Mouse (Mus musculus) skeletal muscle tissue, postnatal 0 days (tissue): Measurements from ENCODE around the gene Tab1. TPM values are rescaled to one million over a fixed set of nuclear protein-coding genes. Genes with fewer than 3 reads are reported as not detected.

Experiments used
- polyA plus RNA-seq: library from polyadenylated mRNA; unstranded; fragments of >200 nt; fragmentation: Nextera tagmentation; extraction: Ambion mirVana; gene quantifications from 2 replicates; pipeline ENCODE4 v1.2.1, GENCODE M21; 2015

Tab1 gene
- polyA plus RNA-seq, result 15.7 and 16.6 TPM in 2 replicates

DNA sequence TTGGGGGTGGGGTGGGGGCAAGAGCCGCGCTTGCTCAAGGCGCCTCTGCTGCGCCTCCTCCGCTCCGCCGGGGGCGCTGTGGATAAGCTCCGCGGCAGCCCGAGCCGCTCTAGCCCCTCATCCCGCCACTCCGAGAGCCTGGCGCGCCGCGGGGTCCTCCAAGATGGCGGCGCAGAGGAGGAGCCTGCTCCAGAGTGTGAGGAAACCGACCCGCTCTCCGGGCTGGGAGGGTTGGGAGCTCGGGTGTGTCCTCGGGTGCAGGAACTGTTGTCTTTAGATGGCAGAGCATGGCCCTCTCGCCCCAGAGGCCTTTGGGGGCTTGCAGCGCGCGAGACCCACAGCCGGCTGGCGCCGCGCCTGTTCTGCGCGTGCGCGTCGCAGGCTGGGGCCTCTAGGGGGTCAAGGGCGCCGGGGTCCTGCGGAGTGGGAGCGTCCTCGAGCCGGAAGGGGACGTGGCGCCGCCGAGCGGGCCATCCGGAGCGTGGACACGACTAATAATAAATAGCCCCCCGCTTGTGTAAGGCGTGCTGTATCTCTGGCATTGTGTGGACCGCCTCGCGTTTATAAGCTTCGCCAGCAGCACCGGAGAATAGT lies at the start of gene Tab1:
Tab1 (plus strand) TSS at position 135 of the 594 bp plus-strand sequence.

DNA sequence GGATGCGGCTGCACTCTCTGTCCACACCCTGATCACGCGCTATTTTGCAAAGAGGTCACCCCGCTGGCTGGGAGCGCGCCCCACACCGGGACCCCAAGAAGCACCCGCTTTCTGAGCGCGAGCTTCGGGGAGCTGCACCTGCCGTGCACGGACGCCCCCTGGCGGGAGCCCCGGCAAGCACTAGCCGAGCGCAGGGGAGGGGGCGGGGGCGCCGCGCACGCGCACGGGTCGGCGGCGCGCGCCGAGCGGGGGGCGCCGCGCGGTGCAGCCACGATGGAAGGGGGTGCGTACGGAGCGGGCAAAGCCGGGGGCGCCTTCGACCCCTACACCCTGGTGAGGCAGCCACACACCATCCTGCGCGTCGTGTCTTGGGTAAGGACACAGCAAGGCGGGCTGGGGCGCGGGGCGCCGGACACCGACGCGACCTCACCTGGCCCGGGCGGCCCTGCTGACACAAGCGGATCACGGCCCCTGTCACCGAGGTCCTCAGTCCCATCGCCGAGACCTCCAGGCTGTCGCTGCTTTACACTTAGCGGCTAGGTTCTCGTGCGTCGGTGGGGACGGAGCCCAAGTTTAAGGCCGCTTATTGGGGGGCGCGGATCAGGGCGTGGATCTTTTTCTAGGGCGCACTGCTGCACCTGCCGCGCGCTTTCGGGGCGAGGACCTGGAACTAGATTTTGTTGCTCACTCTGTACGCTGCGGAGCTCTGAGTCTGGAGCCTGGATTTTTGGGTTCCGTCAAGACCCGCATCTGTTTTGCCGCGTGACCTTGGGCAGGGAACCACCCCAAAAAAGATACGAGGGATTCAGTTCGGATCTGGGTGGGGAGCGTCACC lies 41.6 kb upstream of the Tab1 start, which contains the start of the genes Syngr1 and Rpl3:
Syngr1 (plus strand) TSS at position 214 of the 835 bp plus-strand sequence.
Rpl3 (minus strand) TSS at position 748 of the 835 bp plus-strand sequence.

DNA sequence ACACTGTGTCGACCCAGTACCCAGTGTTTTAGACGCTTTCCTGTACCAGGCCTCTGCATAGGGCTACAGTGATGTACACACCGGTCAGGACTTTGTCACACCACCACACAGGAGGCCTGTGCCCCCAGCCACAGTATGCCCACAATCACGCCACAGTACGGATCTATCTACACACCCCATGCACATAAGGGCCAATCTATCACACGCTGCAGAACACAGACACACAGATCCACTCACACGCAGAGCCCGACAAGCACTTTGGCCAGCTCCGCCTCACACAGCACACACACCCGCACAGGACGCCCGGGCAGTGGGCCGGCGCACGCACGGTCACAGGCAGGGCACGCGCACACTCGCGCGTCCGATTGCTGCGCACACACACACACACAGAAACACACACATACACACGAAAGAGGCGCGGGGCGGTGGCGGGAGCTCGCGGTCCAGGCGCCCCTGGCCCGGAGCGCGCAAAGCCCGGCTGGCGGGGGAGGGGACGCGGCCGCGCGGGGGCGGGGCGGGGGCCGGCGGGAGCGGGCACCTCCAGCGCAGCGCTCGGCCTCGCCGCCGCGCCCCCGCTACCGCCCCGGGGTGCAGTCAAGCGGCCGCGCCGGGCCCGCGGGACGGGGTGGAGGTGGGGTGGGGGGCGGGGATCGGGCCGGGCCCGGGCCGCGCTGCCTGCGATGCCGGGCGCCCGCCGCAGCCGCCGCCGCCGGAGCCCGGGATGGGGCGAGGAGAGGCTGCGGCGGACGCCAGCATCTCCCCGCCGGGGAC lies 40.3 kb downstream of the Tab1 start, which contains the start of gene Mgat3:
Mgat3 (plus strand) TSS at position 721 of the 771 bp plus-strand sequence.

Other genes starting within 250 kb of the Tab1 start
- gene Apobec3, start 241.5 kb upstream of the Tab1 start, polyA plus RNA-seq, result 7.5 and 8.2 TPM in 2 replicates
- gene Cbx7, start 162.0 kb upstream of the Tab1 start, polyA plus RNA-seq, result 0.60 and 0.94 TPM in 2 replicates
- gene Pdgfb, start 118.2 kb upstream of the Tab1 start, polyA plus RNA-seq, result 5.7 and 6.3 TPM in 2 replicates
- gene Syngr1, start 41.8 kb upstream of the Tab1 start, polyA plus RNA-seq, result 11.7 and 12.5 TPM in 2 replicates
- gene Rpl3, start 41.3 kb upstream of the Tab1 start, polyA plus RNA-seq, result 456 and 470 TPM in 2 replicates
- 0.37 and 0.54 TPM in 2 replicates for gene Mgat3, start 40.6 kb downstream of the Tab1 start, polyA plus RNA-seq
- gene Mief1, start 100.9 kb downstream of the Tab1 start, polyA plus RNA-seq, result 16.4 and 16.9 TPM in 2 replicates
- not detected in 2 replicates for gene AC140267.1, start 102.7 kb downstream of the Tab1 start, polyA plus RNA-seq
- gene Atf4, start 122.1 kb downstream of the Tab1 start, polyA plus RNA-seq, result 80.7 and 91.4 TPM in 2 replicates
- 36.2 and 38.9 TPM in 2 replicates for gene Rps19bp1, start 131.2 kb downstream of the Tab1 start, polyA plus RNA-seq
- gene Cacna1i, start 154.1 kb downstream of the Tab1 start, polyA plus RNA-seq, result 0.01 TPM in 1 of 2 replicates, not detected in the other